Mouse (Mus musculus) midbrain, embryonic 10.5 days (tissue): Measurements from ENCODE around the gene Sgpp1. TPM values are rescaled to one million over a fixed set of nuclear protein-coding genes. Genes with fewer than 3 reads are reported as not detected.
"Not testable (repeated sequence)": the region's sequence is repeated elsewhere in the genome, so short reads cannot be mapped to it uniquely, and the experiment has no call there.

Experiments
- DNase-seq: peaks from one replicate; pipeline ENCODE4 v3.0.0-alpha.2; 2017; ENCODE audit warnings: low spot score
- H3K27ac ChIP-seq: fragments of 300-500 bp; sonication (generic); replicated peaks from 2 replicates; pipeline ENCODE4 v1.5.1; 2016; ENCODE audit warnings: mild to moderate bottlenecking
- H3K27me3 ChIP-seq: fragments of 300-500 bp; sonication (generic); 2 replicates; pipeline ENCODE4 v1.6.1; 2016; ENCODE audit warnings: low read depth, mild to moderate bottlenecking; ENCODE audit not compliant: poor library complexity, severe bottlenecking
- H3K36me3 ChIP-seq: fragments of 300-500 bp; sonication (generic); 2 replicates; pipeline ENCODE4 v1.6.1; 2016; ENCODE audit warnings: mild to moderate bottlenecking, moderate library complexity
- H3K4me1 ChIP-seq: fragments of 300-500 bp; sonication (generic); 2 replicates; pipeline ENCODE4 v1.6.1; 2016
- H3K4me3 ChIP-seq: fragments of 300-500 bp; sonication (generic); 2 replicates; pipeline ENCODE4 v1.5.1; 2016; ENCODE audit warnings: mild to moderate bottlenecking, moderate library complexity
- H3K9me3 ChIP-seq: fragments of 300-500 bp; sonication (generic); replicated peaks from 2 replicates; pipeline ENCODE4 v1.6.1; 2016; ENCODE audit warnings: mild to moderate bottlenecking
- WGBS: fragments of 180-500 bp; shearing (Covaris S2); methylation state at CpG from one replicate; pipeline ENCODE4 v1.1.7; 2016; 5-methylcytosine and 5-hydroxymethylcytosine counted together
- polyA plus RNA-seq: library from polyadenylated mRNA; unstranded; fragments of >200 nt; fragmentation: Nextera tagmentation; extraction: Ambion mirVana; gene quantifications from 2 replicates; pipeline ENCODE4 v1.2.1, GENCODE M21; 2016

Gene Sgpp1
- polyA plus RNA-seq, 1 experiment from 2014 or later = 5.5 TPM

DNA sequence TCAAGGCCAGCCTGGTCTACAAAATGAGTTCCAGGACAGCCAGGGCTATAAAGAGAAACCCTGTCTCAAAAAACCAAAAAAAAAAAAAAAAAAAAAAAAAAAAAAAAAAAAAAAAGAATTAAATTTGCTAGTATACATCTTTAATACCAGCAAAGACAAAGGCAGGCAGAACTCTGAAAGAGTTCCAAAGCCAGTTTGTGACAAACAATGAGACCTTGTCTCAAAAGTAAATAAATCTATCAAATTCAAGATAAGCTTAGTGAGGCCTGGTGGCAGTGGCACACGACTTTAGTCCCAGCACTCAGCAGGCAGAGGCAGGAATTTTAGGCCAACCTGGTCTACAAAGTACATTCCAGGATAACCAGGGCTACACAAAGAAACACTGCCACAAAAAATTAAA is 5.7 kb downstream of the Sgpp1 start:
- H3K4me3 ChIP-seq = no peak overlapping the region
- 73% methylated on average over 1 of the region's 1 CpGs for WGBS
- peaks cover 9% of the 10 kb centered on the region for H3K36me3 ChIP-seq
- H3K27me3 ChIP-seq = peaks cover 22% of the 10 kb centered on the region
- no peak for DNase-seq
- H3K9me3 ChIP-seq = no peaks in the 10 kb centered on the region
- H3K27ac ChIP-seq = no peak overlapping the region
- peaks cover 19% of the 10 kb centered on the region for H3K4me1 ChIP-seq

DNA sequence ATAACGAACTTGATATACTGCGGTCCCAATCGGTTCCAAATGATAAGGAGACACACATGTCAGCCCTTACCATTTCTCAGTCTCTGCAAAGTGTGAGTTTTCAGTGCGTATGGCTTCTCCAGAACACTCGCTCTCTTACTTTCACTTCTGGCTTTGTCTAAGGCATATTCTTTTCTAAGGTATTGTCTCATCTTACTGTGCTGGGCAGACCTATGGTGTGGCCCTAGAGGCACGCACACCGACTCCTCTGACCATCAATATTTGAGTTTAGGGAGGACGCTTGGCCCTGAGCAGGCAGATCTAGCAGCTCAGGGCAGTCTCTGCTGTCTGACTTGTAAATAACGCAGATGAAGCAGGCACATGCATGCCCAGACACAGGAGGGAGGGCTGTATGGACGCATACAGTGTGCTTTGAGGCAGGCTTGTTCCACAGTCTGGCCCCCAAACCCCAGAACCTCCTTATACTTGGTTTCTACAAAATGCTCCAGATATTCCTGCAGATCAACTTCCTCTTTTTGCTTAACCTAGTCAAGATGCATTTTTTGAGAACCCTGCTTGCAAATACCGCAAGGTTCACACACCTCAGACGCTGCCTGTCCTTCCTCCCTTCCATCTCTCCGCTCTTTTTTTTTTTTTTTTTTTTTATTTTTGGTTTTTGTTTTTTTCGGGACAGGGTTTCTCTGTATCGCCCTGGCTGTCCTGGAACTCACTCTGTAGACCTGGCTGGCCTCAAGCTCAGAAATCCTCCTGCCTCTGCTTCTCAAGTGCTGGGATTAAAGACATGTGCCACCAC is 8.0 kb downstream of the Sgpp1 start:
- Histone ChIP-seq H3K36me3 (peaks cover 9% of the 10 kb centered on the region), H3K9me3 (no peaks in the 10 kb centered on the region), H3K4me1 (peaks cover under 1% of the 10 kb centered on the region; the same call in 1 of the 2 replicates), H3K4me3 (no peak overlapping the region), H3K27me3 (no peaks in the 10 kb centered on the region), H3K27ac (no peak overlapping the region)
- DNase-seq = no peak
- 93% methylated on average over 15 of the region's 15 CpGs for WGBS

DNA sequence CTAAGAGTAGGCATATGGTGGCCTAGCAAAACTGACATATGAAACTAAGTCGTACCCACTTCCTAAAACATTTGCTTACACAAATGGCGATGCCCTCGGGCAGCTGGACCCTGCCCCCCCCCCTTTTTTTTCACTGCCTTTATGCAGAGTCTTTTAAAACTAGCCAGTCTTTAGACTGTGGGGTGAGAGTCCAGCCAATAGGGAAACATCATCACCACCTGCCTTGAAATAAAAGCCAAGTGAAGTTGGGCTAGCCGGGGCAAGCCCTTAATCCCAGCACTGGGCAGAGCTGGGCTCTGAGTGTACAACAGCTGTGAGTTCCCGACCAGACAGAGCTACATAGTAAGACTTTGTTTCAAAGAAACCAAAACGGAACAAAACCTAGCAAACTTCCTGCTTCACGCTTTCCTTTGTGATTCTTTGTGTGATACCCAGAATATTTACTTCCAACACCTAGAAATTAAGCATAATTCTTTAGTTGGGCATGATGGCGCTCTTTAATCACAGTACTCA is 9.1 kb downstream of the Sgpp1 start:
- no peak overlapping the region for H3K27ac ChIP-seq
- WGBS = 89% methylated on average over 8 of the region's 8 CpGs
- H3K36me3 ChIP-seq = peaks cover 9% of the 10 kb centered on the region
- no peak for DNase-seq
- peaks cover 9% of the 10 kb centered on the region for H3K4me1 ChIP-seq
- H3K27me3 ChIP-seq = no peaks in the 10 kb centered on the region
- no peaks in the 10 kb centered on the region for H3K9me3 ChIP-seq
- no peak overlapping the region for H3K4me3 ChIP-seq

DNA sequence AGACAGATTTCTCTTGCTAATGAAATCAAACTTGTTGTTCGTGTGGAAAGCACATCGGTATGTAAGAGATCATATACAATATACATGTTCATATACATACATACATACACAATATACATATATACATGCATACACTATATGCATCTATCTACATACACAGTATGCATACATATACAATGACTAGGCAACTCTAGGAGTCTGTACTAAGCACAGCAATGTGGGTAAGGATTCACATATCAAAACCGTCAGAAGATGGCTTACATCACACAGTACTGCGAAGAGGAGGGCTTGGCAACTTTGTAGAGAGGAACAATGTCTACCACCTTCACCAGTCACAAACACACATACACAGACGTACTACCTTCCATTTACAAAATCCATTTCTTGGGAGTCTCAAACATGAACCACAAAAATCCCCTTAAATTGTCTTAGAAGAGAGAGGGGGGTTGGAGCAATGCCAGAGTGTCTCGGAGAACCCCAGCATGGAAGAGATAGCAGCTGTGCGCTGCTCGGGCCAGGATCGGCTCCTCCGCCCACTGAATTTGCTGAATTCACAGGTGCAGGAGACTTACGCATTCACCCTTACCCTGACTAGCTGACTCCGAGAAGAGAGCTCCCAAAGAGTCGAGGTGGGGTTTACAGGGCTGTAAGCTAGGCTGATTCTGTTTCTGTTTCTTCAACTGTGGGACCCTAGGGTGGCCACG is 10.8 kb downstream of the Sgpp1 start:
- no peak for DNase-seq

DNA sequence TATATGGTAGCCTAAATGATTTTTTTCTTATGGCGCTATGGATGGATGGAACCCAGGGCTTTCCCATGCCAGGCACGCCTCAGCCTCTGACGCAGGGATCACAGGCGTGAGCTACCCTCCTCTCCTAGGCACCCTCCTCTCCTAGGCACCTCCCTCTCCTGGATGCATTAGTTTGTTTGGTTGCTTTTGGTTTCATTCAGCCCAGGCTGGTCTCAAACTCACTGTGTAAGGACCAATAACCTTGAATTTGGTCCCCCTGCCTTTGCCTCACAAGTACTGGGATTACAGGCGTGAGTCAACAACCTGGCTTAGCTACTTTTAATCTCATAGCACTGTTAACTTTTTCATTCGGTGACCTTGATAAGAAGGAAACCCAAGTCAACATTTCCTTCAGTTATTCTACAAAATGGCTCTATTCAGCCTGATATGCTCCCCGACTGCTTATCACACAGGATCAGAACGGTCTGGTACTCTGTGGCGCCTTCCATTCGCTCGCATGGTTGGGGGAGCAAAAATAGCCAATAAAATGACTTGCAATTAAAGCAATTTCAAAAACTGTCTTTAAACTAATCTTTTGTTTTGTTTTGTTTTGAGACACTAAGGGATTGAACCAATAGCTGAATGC is 11.6 kb downstream of the Sgpp1 start:
- Histone ChIP-seq H3K27ac (no peak overlapping the region), H3K9me3 (no peaks in the 10 kb centered on the region), H3K4me1 (peaks cover 9% of the 10 kb centered on the region), H3K36me3 (peaks cover 17% of the 10 kb centered on the region), H3K4me3 (no peak overlapping the region), H3K27me3 (no peaks in the 10 kb centered on the region)
- 91% methylated on average over 11 of the region's 11 CpGs for WGBS
- DNase-seq = no peak

More for the DNA sequence above, 10.8 kb downstream of the Sgpp1 start:
- H3K27ac ChIP-seq = no peak overlapping the region
- H3K4me1 ChIP-seq = peaks cover 9% of the 10 kb centered on the region
- WGBS = 95% methylated on average over 14 of the region's 14 CpGs
- H3K4me3 ChIP-seq = no peak overlapping the region
- H3K36me3 ChIP-seq = peaks cover 9% of the 10 kb centered on the region
- H3K27me3 ChIP-seq = no peaks in the 10 kb centered on the region
- H3K9me3 ChIP-seq = no peaks in the 10 kb centered on the region

DNA sequence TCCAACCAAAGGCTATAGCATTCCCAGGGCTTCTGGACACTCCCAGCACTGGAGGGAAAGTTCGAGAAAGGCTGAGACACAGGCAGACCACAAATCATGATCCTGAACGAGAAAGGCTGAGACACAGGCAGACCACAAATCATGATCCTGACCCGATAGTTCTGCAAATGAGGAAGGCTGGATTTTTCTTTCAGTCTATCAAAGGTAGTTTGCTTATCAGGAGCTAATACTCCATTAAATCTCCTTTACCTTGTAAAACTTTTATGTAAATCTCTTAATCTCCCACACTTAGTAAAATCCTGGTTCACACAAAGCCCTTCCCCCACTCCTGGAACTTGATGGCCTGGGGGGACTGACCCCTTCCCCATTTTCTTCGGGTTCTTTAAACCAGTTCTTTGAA is 13.6 kb downstream of the Sgpp1 start:
- Histone ChIP-seq H3K4me3 (no peak overlapping the region), H3K36me3 (peaks cover 10% of the 10 kb centered on the region), H3K9me3 (no peaks in the 10 kb centered on the region), H3K27ac (no peak overlapping the region), H3K27me3 (no peaks in the 10 kb centered on the region), H3K4me1 (peaks cover 9% of the 10 kb centered on the region)
- 10% methylated on average over 4 of the region's 4 CpGs for WGBS
- no peak for DNase-seq

DNA sequence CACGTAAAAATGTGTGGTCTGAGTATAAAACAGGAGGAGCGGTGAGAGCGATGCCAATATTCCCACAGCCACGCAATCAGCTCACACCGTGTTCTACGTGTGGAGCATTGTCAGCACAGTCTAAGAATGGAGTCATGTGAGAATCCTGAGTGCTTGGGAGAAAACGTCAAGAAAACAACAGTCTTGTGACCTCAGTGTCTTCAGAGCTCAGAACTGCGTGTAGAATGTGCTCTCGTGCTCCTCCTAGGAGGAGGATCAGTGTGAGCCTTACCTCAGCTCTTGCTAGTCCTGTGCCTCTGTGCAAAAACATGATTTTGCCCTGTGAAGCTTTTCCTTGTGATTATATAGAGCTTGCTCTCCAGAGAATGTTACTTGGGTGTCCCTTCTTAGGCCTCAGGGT is 14.5 kb downstream of the Sgpp1 start:
- DNase-seq = no peak
- 69% methylated on average over 9 of the region's 9 CpGs for WGBS

DNA sequence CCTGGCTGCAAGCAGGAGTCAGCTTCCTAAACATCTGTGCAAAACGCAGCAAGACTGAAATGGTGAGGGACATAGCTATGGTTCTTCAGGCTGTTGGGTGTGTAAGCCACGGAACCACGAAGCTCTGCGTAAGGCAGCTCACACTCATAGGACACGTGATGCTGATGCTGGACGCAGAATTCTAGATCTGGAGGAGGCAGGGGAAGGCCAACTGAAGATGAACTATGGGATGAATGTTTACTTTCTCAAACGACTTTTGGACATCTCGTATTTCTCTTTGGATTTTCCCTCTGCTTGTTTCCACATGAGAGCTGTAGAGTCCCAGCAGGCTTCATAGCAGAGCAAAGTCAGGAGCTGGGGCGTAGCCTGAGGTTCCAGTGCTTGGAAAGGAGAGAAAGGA is 21.9 kb downstream of the Sgpp1 start:
- WGBS = 85% methylated on average over 9 of the region's 9 CpGs
- H3K27ac ChIP-seq = no peak overlapping the region
- H3K27me3 ChIP-seq = no peaks in the 10 kb centered on the region
- no peaks in the 10 kb centered on the region for H3K4me1 ChIP-seq
- no peaks in the 10 kb centered on the region for H3K36me3 ChIP-seq
- no peaks in the 10 kb centered on the region for H3K9me3 ChIP-seq
- no peak overlapping the region for H3K4me3 ChIP-seq
- no peak for DNase-seq

More for the DNA sequence above, 14.5 kb downstream of the Sgpp1 start:
- no peak overlapping the region for H3K4me3 ChIP-seq
- H3K36me3 ChIP-seq = peaks cover 10% of the 10 kb centered on the region
- no peak overlapping the region for H3K27ac ChIP-seq
- no peaks in the 10 kb centered on the region for H3K27me3 ChIP-seq
- H3K9me3 ChIP-seq = no peaks in the 10 kb centered on the region
- peaks cover 9% of the 10 kb centered on the region for H3K4me1 ChIP-seq

DNA sequence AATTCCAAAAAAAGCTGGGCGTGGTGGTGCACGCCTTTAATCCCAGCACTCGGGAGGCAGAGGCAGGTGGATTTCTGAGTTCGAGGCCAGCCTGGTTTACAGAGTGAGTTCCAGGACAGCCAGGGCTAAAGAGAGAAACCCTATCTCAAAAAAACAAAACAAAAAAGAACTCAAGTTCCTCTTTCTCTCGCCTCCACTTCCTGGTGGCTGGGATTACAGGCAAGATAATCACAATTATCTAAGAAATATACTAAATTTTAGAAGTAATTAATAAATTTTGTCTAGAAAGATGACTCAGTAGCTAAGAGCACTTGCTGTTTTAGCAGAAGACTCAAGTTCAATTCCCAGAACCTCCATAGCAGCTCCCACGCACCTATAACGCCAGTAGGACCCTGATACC is 22.6 kb downstream of the Sgpp1 start:
- H3K9me3 ChIP-seq, H3K4me3 ChIP-seq, DNase-seq, H3K27ac ChIP-seq, H3K27me3 ChIP-seq, H3K36me3 ChIP-seq, H3K4me1 ChIP-seq: not testable (repeated sequence)
- WGBS = 92% methylated on average over 7 of the region's 7 CpGs

DNA sequence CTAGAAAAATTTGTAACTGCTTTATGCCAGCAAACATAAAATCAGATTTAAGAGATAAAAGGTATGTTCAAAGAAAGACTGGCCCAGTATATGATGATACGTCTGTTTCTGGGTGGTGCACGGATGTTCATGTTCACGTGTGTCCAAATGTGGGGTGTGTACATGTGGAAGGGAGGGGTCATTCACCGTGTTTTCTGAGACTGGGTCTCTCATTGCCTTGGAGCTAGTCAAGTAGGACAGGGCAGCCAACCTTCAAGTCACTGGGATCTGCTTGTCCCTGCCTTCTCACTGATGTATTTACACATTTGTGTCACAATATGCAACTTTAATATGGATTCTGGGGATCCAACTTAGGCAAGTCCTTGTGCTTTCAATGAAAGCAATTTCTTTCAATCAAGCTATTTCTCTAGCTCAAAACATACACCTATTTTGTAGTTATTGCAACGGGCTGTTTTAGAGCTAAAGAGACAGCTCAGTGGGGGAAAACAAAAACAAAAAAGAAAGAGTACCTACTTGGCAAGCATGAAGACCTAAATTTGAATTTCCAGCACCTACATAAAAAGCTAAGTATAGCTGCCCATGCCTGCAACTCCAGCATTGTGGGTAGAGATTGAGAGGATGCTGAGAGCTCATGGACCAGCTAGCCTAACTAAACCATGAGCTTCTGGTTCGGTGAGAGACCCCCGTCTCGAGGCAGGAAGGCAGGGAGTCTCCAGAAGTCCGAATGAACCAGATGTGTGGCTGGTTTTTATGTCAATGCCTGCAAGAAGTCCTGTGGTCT is 24.7 kb downstream of the Sgpp1 start:
- no peaks in the 10 kb centered on the region for H3K9me3 ChIP-seq
- no peak for DNase-seq
- no peaks in the 10 kb centered on the region for H3K27me3 ChIP-seq
- H3K27ac ChIP-seq = no peak overlapping the region
- no peaks in the 10 kb centered on the region for H3K36me3 ChIP-seq
- no peak overlapping the region for H3K4me3 ChIP-seq
- 90% methylated on average over 9 of the region's 9 CpGs for WGBS
- no peaks in the 10 kb centered on the region for H3K4me1 ChIP-seq

DNA sequence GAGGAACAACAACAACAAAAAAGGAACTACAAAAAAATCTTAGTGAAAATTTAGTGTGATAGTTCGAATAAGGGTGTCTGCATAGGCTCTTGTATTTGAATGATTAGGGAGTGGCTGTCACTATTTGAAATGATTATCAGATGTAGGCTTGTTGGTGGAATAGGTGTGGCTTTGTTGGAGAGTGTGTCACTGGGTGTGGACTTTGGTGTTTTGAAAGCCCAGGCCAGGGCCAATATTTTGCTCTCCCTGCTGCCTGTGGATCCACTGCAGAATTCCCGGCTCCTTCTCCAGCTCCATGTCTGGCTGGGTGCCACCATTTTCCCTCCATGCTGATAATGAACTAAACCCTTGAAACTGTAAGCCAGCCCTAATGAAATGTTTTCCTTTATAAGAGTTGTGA is 26.0 kb downstream of the Sgpp1 start:
- H3K36me3 ChIP-seq = no peaks in the 10 kb centered on the region
- no peak overlapping the region for H3K27ac ChIP-seq
- H3K9me3 ChIP-seq = no peaks in the 10 kb centered on the region
- WGBS = 91% methylated on average over 2 of the region's 2 CpGs
- DNase-seq = no peak
- H3K27me3 ChIP-seq = no peaks in the 10 kb centered on the region
- no peak overlapping the region for H3K4me3 ChIP-seq
- H3K4me1 ChIP-seq = no peaks in the 10 kb centered on the region

DNA sequence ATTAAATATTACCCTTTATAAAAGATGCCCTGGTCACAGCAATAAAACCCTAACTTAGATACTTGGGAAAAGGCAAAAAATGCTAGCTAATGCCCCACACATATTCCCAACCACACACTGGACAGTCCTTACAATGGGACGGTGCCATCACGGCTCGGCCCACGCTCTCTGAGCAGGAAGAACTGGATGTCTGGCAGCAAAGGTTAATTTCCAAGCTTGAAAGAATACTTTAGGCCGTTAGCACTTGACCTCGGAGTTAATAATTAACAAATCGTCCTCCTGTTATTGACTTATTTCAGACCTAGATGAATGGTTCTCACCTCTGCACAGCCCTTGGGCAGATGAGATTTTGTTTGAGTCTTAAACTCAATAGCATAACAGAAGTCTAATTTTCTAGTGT is 28.9 kb downstream of the Sgpp1 start:
- DNase-seq = no peak
- H3K36me3 ChIP-seq = no peaks in the 10 kb centered on the region
- 92% methylated on average over 7 of the region's 7 CpGs for WGBS
- H3K4me1 ChIP-seq = peaks cover 5% of the 10 kb centered on the region
- H3K4me3 ChIP-seq = no peak overlapping the region
- H3K27ac ChIP-seq = no peak overlapping the region
- no peaks in the 10 kb centered on the region for H3K27me3 ChIP-seq
- H3K9me3 ChIP-seq = no peaks in the 10 kb centered on the region
